Mouse (Mus musculus) cerebellum, postnatal 25 days (tissue): ENCODE results near the gene Phf11d.
A peak's percentile ranks its signal among the peaks of the same experiment; 100 is the strongest.
"Not testable (repeated sequence)": the region's sequence is repeated elsewhere in the genome, so short reads cannot be mapped to it uniquely, and the experiment has no call there.

Experiments
- DNase-seq, 2 experiments: peaks; one replicate each; pipeline ENCODE4 v3.0.0; 2021; ENCODE audit warnings: mixed read lengths in 2 of 2

The Phf11d gene

DNA sequence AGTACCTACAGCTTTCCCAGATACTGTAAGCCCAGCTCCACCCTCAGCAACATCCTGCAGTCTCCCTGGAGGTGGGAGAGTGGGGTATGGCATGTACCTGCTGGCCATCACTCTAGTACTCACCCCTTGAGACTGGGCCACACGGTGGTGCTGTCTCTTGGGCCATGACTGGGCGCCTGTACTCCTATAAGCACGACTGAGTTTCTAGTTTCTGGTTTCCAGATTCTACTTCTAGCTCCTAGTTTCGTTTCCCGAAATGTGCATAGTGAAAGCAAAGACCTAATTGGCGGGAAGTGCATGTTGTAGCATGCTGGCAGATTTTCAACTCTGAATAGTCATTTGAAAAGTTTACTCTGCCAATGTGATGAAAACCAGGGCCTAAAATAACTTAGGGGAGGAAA is at the start of gene Phf11d:
Phf11d (minus strand) TSS at position 227 of the 401 bp plus-strand sequence.
- no peak for DNase-seq

GRCm38 (mm10) chr14:59414979-59415378 is 49.7 kb upstream of the Phf11d start:
- not testable (repeated sequence) for DNase-seq

GRCm38 (mm10) chr14:59396999-59397398 is 31.7 kb upstream of the Phf11d start:
- no peak for DNase-seq

- DNase-seq = no peak
These were observed 30.0 kb upstream of the Phf11d start, which contains the start of gene Phf11c for GRCm38 (mm10) chr14:59395281-59395680. TSS of gene Phf11c (minus strand) at chr14:59395381.

GRCm38 (mm10) chr14:59390181-59390580 is 24.9 kb upstream of the Phf11d start:
- DNase-seq = peak in 1 of 2 experiments; percentile 15

DNA sequence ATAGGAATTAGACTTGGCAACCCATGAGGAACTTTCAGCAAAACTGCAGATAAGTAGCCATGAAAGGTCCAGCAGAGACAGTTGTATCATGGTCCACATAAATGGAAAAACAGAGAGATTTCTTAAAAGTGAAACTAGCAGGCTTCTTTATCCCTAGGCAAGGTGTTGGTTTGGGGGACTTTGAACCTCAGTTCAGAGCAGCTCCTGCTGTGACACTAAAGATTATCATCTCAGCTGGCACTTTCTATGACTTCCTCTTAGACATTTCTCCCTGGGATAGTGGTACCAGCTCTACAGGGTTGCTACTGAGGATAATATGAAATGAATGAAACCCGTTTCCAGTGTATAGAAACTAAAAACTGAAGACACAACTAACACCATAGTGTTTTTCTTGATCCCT is 24.3 kb upstream of the Phf11d start:
- DNase-seq = no peak

DNA sequence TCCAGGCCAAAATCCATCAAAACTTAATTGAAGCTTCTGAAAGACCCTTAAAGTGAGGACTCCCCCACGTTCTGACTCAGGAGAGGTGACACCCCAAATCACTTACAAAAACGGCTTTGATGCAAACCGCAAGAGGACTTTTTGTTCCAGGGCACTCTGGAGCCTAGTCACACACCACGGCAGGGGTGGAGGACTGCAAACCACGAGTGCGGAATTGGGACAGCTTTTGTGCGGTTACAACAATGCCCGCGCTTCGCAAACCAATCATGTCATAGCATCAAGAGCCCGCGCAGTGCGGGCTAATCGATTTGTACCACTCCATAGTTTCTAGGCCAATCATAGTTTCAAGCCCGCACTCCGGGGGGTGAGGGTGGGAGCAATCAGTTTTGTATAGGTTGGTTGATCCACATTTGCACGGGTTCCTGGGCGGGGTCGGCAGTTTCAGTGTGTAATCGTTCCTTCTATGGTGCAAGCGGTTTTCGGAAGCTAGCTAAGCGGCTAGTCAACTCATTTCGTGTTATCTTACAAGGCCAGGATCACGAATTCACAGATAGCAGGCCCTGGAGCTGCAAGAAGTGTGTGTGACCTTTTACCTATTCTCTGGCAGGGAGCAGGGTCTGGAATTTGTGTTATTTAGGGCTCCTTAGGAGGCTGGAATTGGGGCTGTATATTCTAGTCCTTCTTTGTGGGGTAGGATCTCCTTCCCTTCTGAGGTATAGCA is 5.2 kb upstream of the Phf11d start:
- DNase-seq = no peak

DNA sequence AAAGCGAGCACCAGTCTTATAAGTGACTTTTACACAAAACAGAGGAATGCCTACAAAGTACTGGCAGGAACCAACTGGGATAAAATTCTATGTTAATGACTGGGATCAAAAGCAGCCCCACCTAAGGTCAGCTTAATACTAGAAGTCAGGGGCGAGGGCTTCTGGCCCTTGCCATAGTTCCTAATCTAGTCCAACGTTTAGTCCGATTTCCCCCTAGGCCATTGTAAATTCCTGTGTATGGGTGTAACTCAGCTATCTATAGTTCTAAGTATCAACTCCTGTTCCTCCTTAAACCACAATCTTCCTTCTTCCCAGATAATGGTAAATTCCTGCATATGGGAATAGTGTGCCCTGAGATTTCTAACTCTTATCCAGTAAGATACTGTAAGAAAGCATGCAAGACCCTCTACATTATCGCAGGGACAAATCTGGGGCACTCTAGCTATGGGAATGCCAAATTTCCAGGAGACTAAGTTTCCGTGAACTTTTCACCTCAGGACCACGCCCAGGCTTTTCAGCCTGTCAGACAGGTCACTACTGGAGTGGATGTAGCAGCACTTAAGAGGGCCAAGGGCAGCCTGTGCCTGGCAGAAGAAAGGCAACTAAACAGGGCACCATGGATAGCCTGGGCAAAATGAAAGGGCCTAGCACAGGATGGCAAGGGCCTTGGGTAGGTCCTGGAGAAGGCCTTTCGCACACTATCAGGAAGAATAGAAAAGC is 1.3 kb upstream of the Phf11d start:
- no peak for DNase-seq

GRCm38 (mm10) chr14:59341189-59341588 is 24.1 kb downstream of the Phf11d start, which contains the start of gene Phf11b:
TSS of gene Phf11b (minus strand) at chr14:59341351.
- DNase-seq = not testable (repeated sequence)

- DNase-seq = no peak
These were observed 25.7 kb downstream of the Phf11d start for GRCm38 (mm10) chr14:59339541-59339940.

GRCm38 (mm10) chr14:59336056-59336455 is 29.2 kb downstream of the Phf11d start:
- DNase-seq = not testable (repeated sequence)

- peak; percentile 8 to 17 for DNase-seq
These were observed 34.8 kb downstream of the Phf11d start for GRCm38 (mm10) chr14:59330499-59330898.

DNA sequence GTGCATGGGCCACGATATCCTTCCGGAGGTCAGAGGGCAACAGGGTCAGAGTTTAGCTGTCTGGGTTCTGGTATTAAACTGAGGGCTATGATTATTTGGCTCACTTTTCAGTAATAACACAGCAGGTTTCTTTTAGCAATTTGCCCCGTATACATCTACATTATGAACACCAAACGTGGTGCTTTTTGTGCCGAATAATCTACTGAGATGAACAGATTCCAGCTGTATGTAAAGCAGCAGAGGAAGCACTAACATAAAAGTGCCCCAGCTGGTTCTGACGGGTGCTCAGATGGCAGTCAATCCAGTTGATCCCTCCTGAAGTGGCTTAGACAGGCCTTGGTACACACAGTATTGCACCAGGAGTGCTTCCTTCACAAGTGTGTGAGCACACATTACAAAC is 45.3 kb downstream of the Phf11d start:
- not testable (repeated sequence) for DNase-seq

DNA sequence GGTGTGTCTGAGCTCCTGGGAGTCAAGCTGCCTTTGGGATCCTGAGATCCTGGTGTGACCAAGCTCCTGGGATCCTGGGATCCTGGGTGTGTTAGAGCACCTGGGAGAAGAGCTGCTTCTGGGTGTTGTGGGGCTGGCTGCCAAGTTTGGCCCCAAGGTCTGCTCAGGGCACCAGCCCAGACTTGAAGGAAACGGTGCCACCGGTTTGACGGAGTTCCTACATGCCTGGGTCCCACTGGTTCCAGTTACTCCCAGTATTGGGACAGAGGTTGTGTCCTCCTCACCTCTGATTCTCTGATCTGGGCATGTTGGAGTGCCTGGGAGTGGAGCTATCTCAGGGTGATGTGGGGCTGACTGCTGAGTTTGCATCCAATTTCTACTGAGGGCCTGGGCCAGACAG is 46.2 kb downstream of the Phf11d start:
- not testable (repeated sequence) for DNase-seq
